Mouse (Mus musculus): ENCODE measurements around the gene Ppp1r12b.

- TF ChIP-seq CTCF (conservative IDR thresholded peaks at IDR 0.05; ENCODE audit: low read length), result no peak
- no peak for TF ChIP-seq NANOG (IDR thresholded peaks at IDR 0.05; ENCODE audit: borderline replicate concordance, low read length)
Measured at GRCm38 (mm10) chr1:134801758-134802157, 154.0 kb downstream of the Ppp1r12b start.
